11 mouse cellular contexts compared by ENCODE assay signal in the genomic region with DNA sequence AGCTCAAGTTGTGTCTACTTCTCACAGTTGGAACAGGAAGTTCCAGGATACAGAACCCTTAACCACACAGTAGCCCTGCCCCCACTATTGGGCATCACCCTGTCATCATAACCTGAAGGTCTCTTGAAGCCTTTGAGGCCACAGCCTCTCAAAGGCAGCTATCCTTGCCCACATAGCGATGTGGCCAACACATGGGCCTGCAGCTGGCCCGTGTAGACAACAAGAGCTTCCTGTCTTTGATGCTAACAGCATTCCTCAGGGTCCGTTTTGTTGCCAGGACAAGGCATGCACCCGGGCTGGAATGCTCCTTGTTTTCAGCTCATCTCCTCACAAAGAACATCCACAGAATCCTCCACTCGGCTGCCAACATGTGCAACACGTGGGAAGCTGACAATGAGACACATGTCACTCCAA.
A peak's percentile ranks its signal among the peaks of the same experiment; 100 is the strongest.
DNase-seq lines count a peak whose midpoint lies in the region; ATAC-seq and TF ChIP-seq lines count a peak whose summit lies in the region.
"Had no signal": no experiment of that assay in that cellular context is flagged by ENCODE, and none has a peak within 500 bp of the region (broad histone marks: within the 10 kb centered on the region; RNA-seq: fewer than 3 reads in every experiment).

No protein-coding gene starts in this region.

- DNase-seq in frontal cortex, postnatal 36 days (ENCODE audit: low spot score in 2 of 2), result no peak
- peak; percentile 61 to 72 for DNase-seq in right cerebral cortex, postnatal 10 days (ENCODE audit: low spot score in 2 of 2)
- DNase-seq in right cerebral cortex, adult 2 months (ENCODE audit: low spot score in 2 of 2), result no peak
- DNase-seq in lung, postnatal 10 days, result peak; percentile 41
- DNase-seq in frontal cortex, postnatal 14 days (ENCODE audit: low spot score in 2 of 2), result no peak
- no peak for DNase-seq in frontal cortex, adult 2 months (ENCODE audit: extremely low spot score in 1 of 2, low spot score in 1 of 2)
- DNase-seq: kidney, postnatal 10 days had no signal

- H3K9me3 ChIP-seq in intestine, postnatal 0 days (ENCODE audit: control insufficient read depth), result no peaks in the 10 kb centered on the region

- H3K4me3 ChIP-seq in intestine, postnatal 0 days (ENCODE audit: low read depth, low read length), result no peak overlapping the region

- 0 out of 2 replicates have a peak, but pooled peaks have one; percentile 10 for ATAC-seq in frontal cortex, adult (ENCODE audit: low TSS enrichment)
- no peak for ATAC-seq in intestine, postnatal 0 days
- ATAC-seq: activated CD4-positive, CD25-positive, alpha-beta regulatory T cell, adult 4 months had no signal

- TF ChIP-seq CTCF in intestine, postnatal 0 days (IDR thresholded peaks at IDR 0.05; ENCODE audit: low read depth), result no peak

- 0 out of 2 replicates have a peak, but pooled peaks cover 2% of the 10 kb centered on the region for H3K4me1 ChIP-seq in intestine, postnatal 0 days (replicated peaks; ENCODE audit: control insufficient read depth, insufficient read depth, low read length)

- no peaks in the 10 kb centered on the region for H3K36me3 ChIP-seq in intestine, postnatal 0 days (ENCODE audit: control insufficient read depth, insufficient read depth)

- H3K27ac ChIP-seq in intestine, postnatal 0 days (ENCODE audit: low read depth, low read length), result no peak overlapping the region
- H3K27ac ChIP-seq: macrophage had no signal

- whole genome bisulfite sequencing in intestine, postnatal 0 days, result 52% methylated on average over 6 of the region's 6 CpGs

- no peaks in the 10 kb centered on the region for H3K27me3 ChIP-seq in intestine, postnatal 0 days (replicated peaks; ENCODE audit: control insufficient read depth, insufficient read depth, low read length)

- no peak overlapping the region for H3K9ac ChIP-seq in intestine, postnatal 0 days (ENCODE audit: low read depth, low read length)

- H3K4me2 ChIP-seq in intestine, postnatal 0 days (replicated peaks; ENCODE audit: low read depth), result no peak overlapping the region

Comparison
In these comparisons a context has a peak if more than half of its experiments do, and no peak if none do; other contexts are left out.
1. DNase-seq: peak in right cerebral cortex, postnatal 10 days (2 of 2) and lung, postnatal 10 days (single experiment); none in frontal cortex, postnatal 36 days (0 of 2), right cerebral cortex, adult 2 months (0 of 2), frontal cortex, postnatal 14 days (0 of 2) and frontal cortex, adult 2 months (0 of 2).